Mouse (Mus musculus) hindbrain, embryonic 16.5 days (tissue): Measurements from ENCODE around the gene Pappa2. TPM values are rescaled to one million over a fixed set of nuclear protein-coding genes. Genes with fewer than 3 reads are reported as not detected.

Experiments used
- ATAC-seq: fragments of 200-750 bp; cut with Nextera tagmentation; 2 replicates; pipeline ENCODE4 v1.8.0; 2017; ENCODE audit warnings: moderate TSS enrichment, moderate library complexity
- H3K27ac ChIP-seq: fragments of 300-500 bp; sonication (generic); 2 replicates; pipeline ENCODE4 v1.5.1; 2014; ENCODE audit warnings: low read depth, mild to moderate bottlenecking, control low read depth, low read length, moderate library complexity
- H3K27me3 ChIP-seq: fragments of 300-500 bp; sonication (generic); replicated peaks from 2 replicates; pipeline ENCODE4 v1.6.1; 2014; ENCODE audit warnings: low read length; ENCODE audit not compliant: control insufficient read depth, insufficient read depth
- H3K36me3 ChIP-seq: fragments of 300-500 bp; sonication (generic); 2 replicates; pipeline ENCODE4 v1.6.1; 2014; ENCODE audit warnings: mild to moderate bottlenecking, low read length, moderate library complexity, mixed read lengths; ENCODE audit not compliant: control insufficient read depth, insufficient read depth
- H3K4me1 ChIP-seq: fragments of 300-500 bp; sonication (generic); 2 replicates; pipeline ENCODE4 v1.6.1; 2014; ENCODE audit warnings: low read depth, low read length; ENCODE audit not compliant: control insufficient read depth, insufficient read depth
- H3K4me2 ChIP-seq: fragments of 300-500 bp; sonication (generic); 2 replicates; pipeline ENCODE4 v1.6.1; 2014; ENCODE audit warnings: mild to moderate bottlenecking, low read length, control low read depth, moderate library complexity
- H3K4me3 ChIP-seq: fragments of 300-500 bp; sonication (generic); 2 replicates; pipeline ENCODE4 v1.5.1; 2014; ENCODE audit warnings: mild to moderate bottlenecking, low read length, control low read depth, moderate library complexity
- H3K9ac ChIP-seq: fragments of 300-500 bp; sonication (generic); 2 replicates; pipeline ENCODE4 v1.6.1; 2014; ENCODE audit warnings: low read depth, mild to moderate bottlenecking, control low read depth, low read length, moderate library complexity
- H3K9me3 ChIP-seq: fragments of 300-500 bp; sonication (generic); 2 replicates; pipeline ENCODE4 v1.6.1; 2014; ENCODE audit warnings: mild to moderate bottlenecking, low read length, moderate library complexity; ENCODE audit not compliant: control insufficient read depth
- WGBS: fragments of 180-500 bp; shearing (Covaris S2); extraction: QIAGEN DNeasy Blood & Tissue Kit; methylation state at CpG from one replicate; pipeline ENCODE4 v1.1.7; 2014; 5-methylcytosine and 5-hydroxymethylcytosine counted together
- polyA plus RNA-seq: library from polyadenylated mRNA; unstranded; fragments of >200 nt; fragmentation: Nextera tagmentation; extraction: Ambion mirVana; gene quantifications from 2 replicates; pipeline ENCODE4 v1.2.1, GENCODE M21; 2015

The Pappa2 gene
- polyA plus RNA-seq, 1 experiment from 2014 or later, result 0.79 TPM

DNA sequence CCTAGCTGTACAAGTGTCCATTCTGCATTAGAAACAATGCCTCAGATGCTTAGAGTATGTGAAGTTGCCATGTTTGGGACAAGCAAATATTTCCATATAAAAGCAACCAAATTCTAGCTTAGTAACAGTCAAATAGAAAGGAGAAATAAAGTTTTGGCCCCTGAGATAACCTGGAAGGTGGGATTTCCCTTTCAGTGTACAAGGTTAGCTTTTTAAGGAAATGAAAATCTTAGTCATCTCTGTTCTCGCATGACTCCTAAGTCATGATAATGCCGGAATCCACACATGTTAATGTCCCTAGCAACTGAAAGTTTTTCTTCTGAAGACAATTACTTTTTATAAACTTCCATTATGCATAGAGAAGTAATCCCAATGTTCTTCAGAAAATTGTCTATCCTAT, 160.6 kb downstream of the Pappa2 start:
- WGBS, result 86% methylated on average over 2 of the region's 2 CpGs
- no peak overlapping the region for H3K27ac ChIP-seq
- no peak overlapping the region for H3K4me3 ChIP-seq
- no peaks in the 10 kb centered on the region for H3K9me3 ChIP-seq
- no peaks in the 10 kb centered on the region for H3K4me1 ChIP-seq
- H3K9ac ChIP-seq, result no peak overlapping the region
- H3K4me2 ChIP-seq, result no peak overlapping the region
- no peaks in the 10 kb centered on the region for H3K27me3 ChIP-seq
- ATAC-seq, result no peak
- no peaks in the 10 kb centered on the region for H3K36me3 ChIP-seq

DNA sequence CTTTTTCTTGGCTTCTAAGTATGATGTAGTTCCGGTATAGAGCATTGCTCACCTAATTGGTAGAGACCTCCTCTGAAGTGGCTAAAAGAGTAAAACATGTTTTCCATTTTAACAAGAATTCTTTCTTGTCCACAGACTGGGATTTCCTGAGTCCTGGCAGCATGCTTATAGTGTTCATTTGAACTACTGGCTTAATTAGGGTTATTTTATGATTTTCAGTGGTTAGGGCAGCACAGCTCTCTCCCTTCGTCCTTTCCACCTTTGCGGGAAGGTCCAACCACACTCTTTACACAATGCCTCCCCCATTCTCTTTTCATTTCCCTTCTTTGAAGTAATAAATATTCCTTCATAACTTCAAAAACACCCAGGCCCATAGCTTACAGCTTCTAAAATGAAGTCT, 163.8 kb downstream of the Pappa2 start:
- Histone ChIP-seq H3K27ac (no peak overlapping the region), H3K9me3 (no peaks in the 10 kb centered on the region), H3K9ac (no peak overlapping the region), H3K27me3 (no peaks in the 10 kb centered on the region), H3K36me3 (no peaks in the 10 kb centered on the region), H3K4me1 (no peaks in the 10 kb centered on the region), H3K4me3 (no peak overlapping the region), H3K4me2 (no peak overlapping the region)
- 95% methylated on average over 3 of the region's 3 CpGs for WGBS
- no peak for ATAC-seq

DNA sequence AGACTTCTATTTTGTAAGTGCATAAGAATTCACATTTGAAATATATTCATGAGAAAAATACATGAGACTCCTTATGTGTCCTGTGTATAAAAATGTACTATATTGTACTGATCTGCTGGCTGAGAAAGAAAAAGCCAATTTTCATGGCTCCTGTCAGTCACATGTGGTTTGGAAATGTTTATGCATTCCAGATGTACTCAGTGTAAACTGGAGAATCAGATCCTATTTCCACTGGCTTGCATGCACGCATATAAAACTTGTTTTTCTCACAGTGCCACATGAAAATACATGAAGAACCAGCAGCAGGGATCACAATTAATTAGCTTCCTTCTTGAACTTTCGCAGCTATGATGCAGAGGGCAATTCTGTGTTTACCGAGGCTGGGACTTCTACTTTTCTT, 168.4 kb downstream of the Pappa2 start:
- Histone ChIP-seq H3K27ac (no peak overlapping the region), H3K4me1 (no peaks in the 10 kb centered on the region), H3K9me3 (no peaks in the 10 kb centered on the region), H3K9ac (no peak overlapping the region), H3K36me3 (no peaks in the 10 kb centered on the region), H3K4me2 (no peak overlapping the region), H3K4me3 (no peak overlapping the region), H3K27me3 (no peaks in the 10 kb centered on the region)
- WGBS, result 69% methylated on average over 3 of the region's 3 CpGs
- no peak for ATAC-seq

DNA sequence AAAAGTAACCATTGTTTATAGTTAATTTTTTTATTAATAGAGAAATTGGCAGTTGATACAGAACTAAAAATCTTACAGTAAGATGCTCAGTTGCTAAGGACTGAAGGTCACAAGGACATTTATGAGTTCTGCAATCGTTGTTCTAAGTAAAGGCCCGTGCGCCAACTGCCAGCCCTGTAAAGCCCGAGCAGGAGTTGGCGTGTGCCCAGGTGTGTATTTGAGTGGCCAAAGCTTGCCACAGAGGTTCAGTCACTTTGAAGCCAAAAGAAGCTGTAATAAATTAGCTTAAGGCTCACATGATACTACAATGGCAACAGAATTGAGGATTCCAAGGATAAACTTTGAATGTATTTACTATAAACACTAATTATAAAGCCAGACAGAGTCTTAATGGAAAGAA, 204.8 kb downstream of the Pappa2 start:
- no peaks in the 10 kb centered on the region for H3K36me3 ChIP-seq
- no peaks in the 10 kb centered on the region for H3K9me3 ChIP-seq
- no peak for ATAC-seq
- H3K27ac ChIP-seq, result no peak overlapping the region
- WGBS, result 83% methylated on average over 5 of the region's 5 CpGs
- no peak overlapping the region for H3K4me2 ChIP-seq
- H3K4me3 ChIP-seq, result no peak overlapping the region
- H3K9ac ChIP-seq, result no peak overlapping the region
- H3K27me3 ChIP-seq, result no peaks in the 10 kb centered on the region
- H3K4me1 ChIP-seq, result no peaks in the 10 kb centered on the region

DNA sequence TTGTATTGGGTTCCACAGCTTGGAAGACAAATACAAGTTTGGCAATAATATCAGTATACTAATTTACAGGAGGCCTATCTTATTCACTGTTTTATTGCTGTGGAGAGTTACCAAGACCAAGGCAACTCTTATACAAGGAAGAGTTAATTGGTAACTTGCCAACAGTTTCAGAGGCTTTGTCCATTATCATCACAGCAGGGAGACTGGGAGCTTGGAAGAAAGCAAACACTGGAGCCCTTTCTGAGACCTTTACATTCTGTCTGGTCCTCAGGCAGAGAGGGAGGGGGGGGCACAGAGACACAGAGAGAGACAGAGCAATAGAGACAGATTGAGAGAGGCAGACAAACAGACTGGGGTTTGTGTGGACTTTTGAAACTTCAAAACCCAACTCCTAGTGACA, 207.2 kb downstream of the Pappa2 start:
- Histone ChIP-seq H3K4me1 (no peaks in the 10 kb centered on the region), H3K4me2 (no peak overlapping the region), H3K27ac (no peak overlapping the region), H3K9me3 (no peaks in the 10 kb centered on the region), H3K36me3 (no peaks in the 10 kb centered on the region), H3K4me3 (no peak overlapping the region), H3K9ac (no peak overlapping the region), H3K27me3 (no peaks in the 10 kb centered on the region)
- ATAC-seq, result no peak

DNA sequence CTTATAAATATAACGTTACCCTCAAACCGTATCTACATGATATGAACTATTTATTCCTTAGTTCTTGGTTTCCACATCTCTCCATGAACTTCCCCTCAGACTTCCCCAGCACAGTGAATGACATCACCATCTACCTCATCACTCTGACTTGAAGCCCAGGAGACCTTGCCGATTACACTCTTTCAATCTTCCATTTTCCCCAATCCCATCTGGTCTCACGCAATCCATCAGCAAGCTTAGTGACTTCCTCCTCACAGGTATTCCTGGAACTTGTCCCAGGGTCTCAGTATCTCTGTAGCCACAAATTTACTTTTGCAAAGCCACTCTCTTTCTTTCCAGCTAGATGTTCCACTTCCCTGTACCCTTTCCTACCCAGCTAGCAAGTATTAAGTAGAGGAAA, 209.5 kb downstream of the Pappa2 start:
- Histone ChIP-seq H3K9me3 (no peaks in the 10 kb centered on the region), H3K9ac (no peak overlapping the region), H3K4me1 (no peaks in the 10 kb centered on the region), H3K27me3 (no peaks in the 10 kb centered on the region), H3K4me2 (no peak overlapping the region), H3K36me3 (no peaks in the 10 kb centered on the region), H3K4me3 (no peak overlapping the region), H3K27ac (no peak overlapping the region)
- WGBS, result 93% methylated on average over 4 of the region's 4 CpGs
- no peak for ATAC-seq

DNA sequence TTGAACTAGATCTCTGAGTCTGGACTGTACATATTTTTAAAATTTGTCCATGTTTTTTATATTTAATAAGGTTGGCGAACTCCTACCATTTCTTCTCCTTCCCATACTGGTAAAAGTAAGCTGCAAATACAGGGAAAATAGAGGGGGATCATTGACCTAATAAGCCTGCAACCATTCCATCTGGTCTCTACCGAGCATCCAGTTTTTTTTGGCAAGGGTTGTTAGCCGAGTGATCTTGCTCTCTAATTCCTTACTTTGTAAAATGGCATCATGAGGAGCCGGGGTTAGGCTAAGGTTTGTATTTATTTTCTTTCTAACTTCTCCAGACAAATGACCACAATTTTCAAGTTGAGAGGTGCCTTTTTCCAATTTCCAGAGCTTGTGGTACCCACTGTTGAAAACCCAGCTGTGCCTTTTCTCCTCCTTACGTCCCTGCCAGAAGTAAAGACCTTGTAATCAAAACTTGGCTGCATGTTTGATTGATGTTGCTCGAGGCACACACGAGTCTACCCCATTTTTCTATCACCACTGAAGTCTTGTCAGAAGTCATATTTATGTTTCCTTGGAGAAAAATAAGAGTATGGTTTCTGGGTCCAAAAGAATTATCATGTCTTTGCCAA, 210.1 kb downstream of the Pappa2 start:
- Histone ChIP-seq H3K4me2 (no peak overlapping the region), H3K36me3 (no peaks in the 10 kb centered on the region), H3K4me1 (no peaks in the 10 kb centered on the region), H3K9ac (no peak overlapping the region), H3K27ac (no peak overlapping the region), H3K27me3 (no peaks in the 10 kb centered on the region), H3K4me3 (no peak overlapping the region), H3K9me3 (no peaks in the 10 kb centered on the region)
- 76% methylated on average over 7 of the region's 7 CpGs for WGBS
- ATAC-seq, result no peak

DNA sequence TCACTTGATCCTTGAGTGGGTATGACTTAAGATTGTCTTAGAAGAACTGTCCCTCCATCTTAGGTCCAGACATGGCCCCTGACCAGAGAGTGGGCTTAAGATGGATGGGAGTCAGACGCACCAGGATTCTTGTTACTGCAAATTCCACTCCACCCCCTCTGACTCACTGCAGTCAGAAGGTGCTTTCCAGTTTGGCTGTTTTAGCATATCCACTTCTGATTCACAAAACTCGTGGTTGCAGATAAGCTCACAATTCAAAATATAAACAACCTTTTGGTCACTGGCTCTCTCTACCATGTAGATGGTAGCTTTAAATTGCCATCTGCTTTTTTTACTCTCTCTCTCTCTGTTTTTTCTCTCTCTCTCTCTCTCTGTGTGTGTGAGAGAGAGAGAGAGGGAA, 214.4 kb downstream of the Pappa2 start:
- ATAC-seq, result no peak
- H3K27ac ChIP-seq, result no peak overlapping the region
- no peak overlapping the region for H3K4me2 ChIP-seq
- H3K27me3 ChIP-seq, result no peaks in the 10 kb centered on the region
- 65% methylated on average over 2 of the region's 2 CpGs for WGBS
- no peak overlapping the region for H3K4me3 ChIP-seq
- H3K4me1 ChIP-seq, result no peaks in the 10 kb centered on the region
- no peak overlapping the region for H3K9ac ChIP-seq
- H3K9me3 ChIP-seq, result no peaks in the 10 kb centered on the region
- no peaks in the 10 kb centered on the region for H3K36me3 ChIP-seq

DNA sequence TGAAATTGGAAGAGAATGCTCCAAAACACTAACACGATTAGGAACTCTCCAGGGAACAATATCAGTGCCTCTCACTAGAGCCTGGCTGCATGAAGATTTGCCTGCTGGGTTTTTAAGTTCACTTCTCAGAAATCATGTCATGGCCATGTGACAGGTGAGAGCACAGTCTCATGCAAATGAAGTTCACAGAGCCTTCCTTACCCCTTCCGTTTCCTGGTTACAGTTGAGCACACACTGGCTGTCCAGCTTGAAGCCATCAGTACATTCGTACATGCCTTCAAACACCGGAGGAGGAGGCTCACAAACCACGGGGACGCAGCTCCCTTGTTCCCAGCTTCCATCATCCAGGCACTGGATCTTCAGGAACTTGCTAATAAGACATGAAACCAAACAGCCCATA, 215.6 kb downstream of the Pappa2 start:
- H3K9ac ChIP-seq, result no peak overlapping the region
- H3K27ac ChIP-seq, result no peak overlapping the region
- no peaks in the 10 kb centered on the region for H3K9me3 ChIP-seq
- H3K4me2 ChIP-seq, result no peak overlapping the region
- WGBS, result 68% methylated on average over 6 of the region's 6 CpGs
- no peaks in the 10 kb centered on the region for H3K4me1 ChIP-seq
- no peak for ATAC-seq
- no peak overlapping the region for H3K4me3 ChIP-seq
- H3K27me3 ChIP-seq, result no peaks in the 10 kb centered on the region
- H3K36me3 ChIP-seq, result no peaks in the 10 kb centered on the region

DNA sequence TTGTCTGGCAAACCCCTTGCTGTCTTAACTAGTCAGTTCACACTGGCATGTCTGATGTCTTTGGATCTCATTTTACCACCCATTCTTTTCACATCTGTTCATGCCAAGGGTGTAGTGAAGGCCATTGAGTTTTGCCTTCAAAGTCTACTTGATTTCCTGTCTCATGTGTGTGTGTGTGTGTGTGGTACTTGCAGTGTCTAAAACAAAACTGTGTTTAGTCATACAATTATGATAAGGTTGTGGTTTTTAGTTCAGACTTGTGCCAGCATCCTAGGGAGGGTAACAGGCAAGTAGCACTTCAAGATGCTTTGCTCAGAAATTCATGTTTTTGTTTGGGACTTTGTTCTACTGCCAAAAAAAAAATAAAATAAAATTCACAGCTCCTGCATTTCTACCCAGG, 216.1 kb downstream of the Pappa2 start:
- no peaks in the 10 kb centered on the region for H3K36me3 ChIP-seq
- no peaks in the 10 kb centered on the region for H3K9me3 ChIP-seq
- no peak overlapping the region for H3K4me2 ChIP-seq
- no peak for ATAC-seq
- H3K4me3 ChIP-seq, result no peak overlapping the region
- no peaks in the 10 kb centered on the region for H3K27me3 ChIP-seq
- no peak overlapping the region for H3K9ac ChIP-seq
- H3K27ac ChIP-seq, result no peak overlapping the region
- H3K4me1 ChIP-seq, result no peaks in the 10 kb centered on the region
